Mouse (Mus musculus) testis, adult 2 months (tissue): Measurements from ENCODE around the gene Fam131c. TPM values are rescaled to one million over a fixed set of nuclear protein-coding genes. Genes with fewer than 3 reads are reported as not detected.

Source experiments
- H3K27ac ChIP-seq: fragments of 200-500 bp; 2 replicates; pipeline ENCODE4 v1.5.1; 2012; ENCODE audit warnings: low read depth, low read length; ENCODE audit not compliant: control insufficient read depth, insufficient read depth
- H3K27me3 ChIP-seq: fragments of 200-500 bp; 2 replicates; pipeline ENCODE4 v1.6.1; 2012; ENCODE audit warnings: mild to moderate bottlenecking, low read length, moderate library complexity; ENCODE audit not compliant: control insufficient read depth, insufficient read depth
- H3K36me3 ChIP-seq: fragments of 200-500 bp; 2 replicates; pipeline ENCODE4 v1.6.1; 2012; ENCODE audit warnings: mild to moderate bottlenecking, low read length; ENCODE audit not compliant: control insufficient read depth, insufficient read depth
- H3K4me1 ChIP-seq: fragments of 200-500 bp; 2 replicates; pipeline ENCODE4 v1.6.1; 2012; ENCODE audit warnings: low read length; ENCODE audit not compliant: control insufficient read depth, insufficient read depth
- H3K4me3 ChIP-seq: fragments of 200-500 bp; 2 replicates; pipeline ENCODE4 v1.5.1; 2012; ENCODE audit warnings: low read depth, mild to moderate bottlenecking, low read length, moderate library complexity, mixed read lengths; ENCODE audit not compliant: control insufficient read depth
- CTCF ChIP-seq: fragments of 200-500 bp; IDR thresholded peaks from 2 replicates; pipeline ENCODE4 v1.5.1; 2012; ENCODE audit warnings: low read depth, mild to moderate bottlenecking, inconsistent platforms, low read length, moderate library complexity; ENCODE audit not compliant: control insufficient read depth, insufficient read depth, insufficient replicate concordance
- POLR2A ChIP-seq: fragments of 200-500 bp; IDR thresholded peaks from 2 replicates; pipeline ENCODE4 v1.6.1; 2012; ENCODE audit warnings: low read depth, mild to moderate bottlenecking, inconsistent platforms, low read length, moderate library complexity; ENCODE audit not compliant: control insufficient read depth
- polyA plus RNA-seq: library from polyadenylated mRNA; depleted of rRNA; stranded (reverse); fragments of >200 nt; gene quantifications from 2 replicates; pipeline ENCODE4 v1.2.3, GENCODE M21; 2012

The Fam131c gene
- polyA plus RNA-seq, 1 experiment, result 7.9 TPM

GRCm38 (mm10) chr4:141406516-141407299 lies 38.7 kb downstream of the Fam131c start:
- Histone ChIP-seq H3K36me3 (no peaks in the 10 kb centered on the region), H3K4me3 (no peak overlapping the region), H3K27ac (no peak overlapping the region), H3K4me1 (peaks cover 5% of the 10 kb centered on the region; the same call in 1 of the 2 replicates), H3K27me3 (no peaks in the 10 kb centered on the region)
- TF ChIP-seq CTCF (peak; percentile 39; the same call in 1 of the 2 replicates), POLR2A (no peak)

GRCm38 (mm10) chr4:141408577-141408976 lies 40.6 kb downstream of the Fam131c start:
- Histone ChIP-seq H3K4me1 (peaks cover 9% of the 10 kb centered on the region), H3K4me3 (no peak overlapping the region), H3K27ac (no peak overlapping the region), H3K36me3 (no peaks in the 10 kb centered on the region), H3K27me3 (no peaks in the 10 kb centered on the region)
- TF ChIP-seq POLR2A, result no peak

GRCm38 (mm10) chr4:141411430-141411992 lies 43.5 kb downstream of the Fam131c start:
- H3K4me3 ChIP-seq, result no peak overlapping the region

GRCm38 (mm10) chr4:141415924-141416323 lies 47.9 kb downstream of the Fam131c start, which contains the start of gene Clcnkb:
Clcnkb (minus strand) TSS chr4:141416014.
- Histone ChIP-seq H3K36me3 (no peaks in the 10 kb centered on the region), H3K27ac (no peak within 1 kb of the TSS), H3K4me3 (no peak within 1 kb of the TSS), H3K4me1 (peaks cover 19% of the 10 kb centered on the region), H3K27me3 (no peaks in the 10 kb centered on the region)
- TF ChIP-seq POLR2A, result no peak
- TF ChIP-seq CTCF, result no peak

More at GRCm38 (mm10) chr4:141411430-141411992, 43.5 kb downstream of the Fam131c start:
- H3K27me3 ChIP-seq, result no peaks in the 10 kb centered on the region
- H3K4me1 ChIP-seq, result peaks cover 12% of the 10 kb centered on the region
- H3K27ac ChIP-seq, result no peak overlapping the region
- peak; percentile 57; the same call in 1 of the 2 replicates for TF ChIP-seq CTCF
- no peak for TF ChIP-seq POLR2A
- H3K36me3 ChIP-seq, result no peaks in the 10 kb centered on the region

- no peak overlapping the region for H3K27ac ChIP-seq
- no peaks in the 10 kb centered on the region for H3K36me3 ChIP-seq
- TF ChIP-seq POLR2A, result no peak
- no peak for TF ChIP-seq CTCF
Measured at GRCm38 (mm10) chr4:141419398-141420191, 51.6 kb downstream of the Fam131c start.

GRCm38 (mm10) chr4:141420192-141420829 lies 52.3 kb downstream of the Fam131c start, which contains the start of gene Hspb7:
Hspb7 (plus strand) TSS chr4:141420779.
- peak within 1 kb of the TSS; percentile 71 for H3K4me3 ChIP-seq
- H3K27ac ChIP-seq, result 0 out of 2 replicates have a peak within 1 kb of the TSS, but pooled peaks have one; percentile 2
- no peaks in the 10 kb centered on the region for H3K36me3 ChIP-seq
- H3K4me1 ChIP-seq, result peaks cover 29% of the 10 kb centered on the region
- H3K27me3 ChIP-seq, result no peaks in the 10 kb centered on the region
- no peak for TF ChIP-seq CTCF
- no peak for TF ChIP-seq POLR2A

More at GRCm38 (mm10) chr4:141419398-141420191, 51.6 kb downstream of the Fam131c start:
- Histone ChIP-seq H3K4me1 (peaks cover 26% of the 10 kb centered on the region), H3K27me3 (no peaks in the 10 kb centered on the region), H3K4me3 (no peak overlapping the region)
